Mouse (Mus musculus): ENCODE results near the gene Rcn2.
"Not testable (repeated sequence)": the region's sequence is repeated elsewhere in the genome, so short reads cannot be mapped to it uniquely, and the experiment has no call there.

Rcn2 gene

DNA sequence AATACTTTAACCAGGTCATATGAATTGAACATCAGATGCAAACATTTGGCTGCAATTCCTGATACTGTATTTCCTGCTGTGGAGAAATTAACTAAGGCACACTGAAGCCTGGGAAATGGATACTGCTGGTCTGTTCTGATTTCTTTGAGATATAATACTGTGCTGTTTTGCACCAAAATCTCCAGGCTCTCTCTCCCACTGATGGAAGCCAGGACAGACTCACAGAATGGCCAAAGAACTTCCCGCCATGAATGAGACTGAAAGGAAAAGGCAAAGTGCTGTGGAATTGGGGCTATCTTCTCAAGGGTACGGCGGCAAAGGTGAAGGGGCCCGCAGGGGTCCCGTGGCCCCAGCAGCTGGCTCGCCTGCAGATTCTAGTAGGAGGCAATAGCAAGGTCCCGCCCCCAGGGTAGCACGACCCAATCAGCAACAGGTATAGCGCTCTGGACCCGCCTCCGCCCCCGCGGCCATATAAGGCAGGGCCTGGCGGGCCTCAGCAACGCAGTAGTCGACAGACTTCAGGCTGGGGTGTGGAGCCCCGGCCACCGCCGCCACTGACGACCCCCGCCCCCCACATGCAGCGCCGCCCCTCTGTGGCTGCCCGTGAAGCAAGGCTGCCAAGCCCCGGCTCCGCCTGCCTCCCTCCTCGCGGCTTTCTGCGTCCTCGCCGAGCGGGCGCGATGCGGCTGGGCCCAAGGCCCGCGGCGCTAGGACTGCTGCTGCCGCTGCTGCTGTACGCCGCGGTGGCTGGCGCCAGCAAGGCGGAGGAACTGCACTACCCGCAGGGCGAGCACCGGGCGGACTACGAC is at the start of gene Rcn2:
Rcn2 (plus strand) TSS at position 474 of the 809 bp plus-strand sequence.
- DNase-seq: peak; percentile 95

DNA sequence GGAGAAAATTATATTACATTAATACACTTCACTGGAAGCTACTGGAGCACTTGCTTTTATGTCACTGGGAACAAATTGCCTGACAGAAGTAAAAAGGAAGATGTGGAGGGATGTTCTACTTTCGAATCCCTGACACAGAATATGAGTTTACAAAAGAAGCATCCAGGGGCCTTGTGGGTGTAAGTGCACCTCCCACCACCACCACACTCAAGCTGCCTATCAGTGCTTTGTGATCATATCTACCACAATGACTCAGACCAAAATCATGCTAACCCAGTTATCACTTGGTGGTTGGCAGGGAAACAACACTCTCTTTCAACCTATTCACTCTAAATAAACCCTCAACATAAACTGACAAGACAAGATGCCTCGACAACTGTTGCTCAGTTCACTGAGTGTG is 37.0 kb upstream of the Rcn2 start:
- not testable (repeated sequence) for DNase-seq

DNA sequence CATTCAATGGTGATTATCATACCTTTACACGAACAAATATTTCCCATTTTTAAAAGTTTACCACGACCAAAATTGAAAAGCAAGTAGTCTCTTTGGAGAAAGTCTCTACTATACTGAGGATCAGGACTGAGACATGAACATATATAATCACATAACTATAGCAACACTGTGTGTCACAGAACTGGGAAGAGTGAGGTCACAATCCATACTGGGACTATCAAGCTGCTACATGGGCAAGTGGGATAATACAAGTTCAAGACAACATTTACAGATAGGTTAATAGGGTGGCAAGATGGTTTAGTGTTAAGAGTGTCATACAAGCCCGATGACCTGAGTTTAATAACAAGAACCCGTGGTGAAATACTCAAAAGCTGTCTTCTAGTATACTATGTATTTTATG is 31.2 kb upstream of the Rcn2 start, which contains the start of gene 4930563M21Rik:
4930563M21Rik (minus strand) TSS at position 101 of the 400 bp plus-strand sequence.
- DNase-seq: no peak

DNA sequence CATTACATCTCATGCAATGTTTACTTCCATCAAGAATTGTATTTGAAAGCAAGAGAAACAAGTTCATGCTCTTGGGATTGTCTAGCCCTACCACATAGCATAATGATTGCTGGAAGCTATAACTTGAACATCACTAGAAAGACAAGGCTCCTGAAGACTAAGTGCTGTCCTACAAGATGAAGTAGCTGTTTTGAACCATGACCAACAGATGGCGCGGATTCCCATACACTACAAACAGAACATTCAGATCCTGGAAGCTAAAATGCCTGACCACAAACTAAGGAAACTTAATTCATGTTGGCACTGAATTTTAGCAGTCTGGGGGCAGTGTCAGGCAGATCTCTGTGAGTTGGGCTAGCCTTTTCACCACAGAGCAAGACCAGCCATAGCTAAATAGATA is 16.9 kb upstream of the Rcn2 start:
- no peak for DNase-seq

DNA sequence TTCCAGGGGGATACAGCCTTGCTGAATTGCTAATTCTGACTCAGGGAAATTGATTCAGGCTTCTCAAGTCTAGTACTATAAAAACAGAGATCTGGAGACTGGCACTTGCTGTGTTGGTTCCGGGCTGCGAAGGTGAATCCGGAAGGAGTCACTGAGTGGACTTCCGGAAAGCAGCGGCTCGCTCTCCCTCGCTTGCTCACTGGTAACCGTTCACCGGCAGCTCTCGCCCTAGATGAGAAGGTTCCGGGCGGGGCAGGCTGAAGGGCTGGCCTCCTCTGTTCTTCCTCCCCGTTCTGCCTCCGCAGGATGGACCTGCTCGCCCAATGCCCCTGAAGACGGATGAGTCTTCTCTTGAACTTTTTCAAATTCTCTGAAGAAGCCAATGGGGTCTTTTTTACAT is 14.4 kb upstream of the Rcn2 start:
- DNase-seq: no peak

DNA sequence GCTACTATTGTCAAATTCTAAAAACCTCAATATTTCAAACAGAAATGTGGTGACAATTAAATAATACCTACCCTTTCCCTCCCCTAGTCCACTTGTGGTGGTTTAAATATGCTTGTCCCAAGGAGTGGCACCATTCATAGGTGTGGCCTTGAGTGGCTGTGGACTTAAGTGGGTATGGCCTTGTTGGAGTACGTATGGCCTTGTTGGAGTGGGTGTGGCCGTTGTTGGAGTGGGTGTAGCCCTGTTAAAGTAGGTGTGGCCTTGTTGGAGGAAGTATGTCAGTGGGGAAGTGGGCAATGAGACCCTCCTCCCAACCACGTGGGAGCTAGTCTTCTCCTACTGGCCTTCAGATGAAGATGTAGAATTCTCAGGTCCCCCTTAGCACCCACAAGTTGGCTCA is 9.4 kb upstream of the Rcn2 start:
- DNase-seq: no peak

DNA sequence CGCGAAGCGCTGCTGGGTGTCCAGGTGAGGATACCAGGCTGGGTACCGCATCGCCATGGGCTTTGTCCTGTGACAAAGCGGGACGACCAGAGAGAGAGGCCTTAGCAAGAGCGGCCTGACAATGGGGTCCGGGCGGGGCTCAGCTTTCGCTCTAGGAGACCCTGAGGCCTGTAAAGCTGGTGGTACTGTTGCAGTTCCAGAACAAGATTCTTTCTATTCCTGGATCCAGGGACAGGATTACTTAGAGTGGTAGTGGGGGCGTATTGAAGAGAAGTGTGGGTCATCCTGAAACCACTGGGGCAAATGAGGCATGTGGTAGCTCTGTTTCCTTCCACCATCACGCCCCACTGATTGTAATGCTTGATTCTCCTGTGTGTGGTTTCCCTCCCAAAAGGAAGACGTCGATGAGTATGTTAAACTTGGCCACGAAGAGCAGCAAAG is 556 bp downstream of the Rcn2 start:
- no peak for DNase-seq

DNA sequence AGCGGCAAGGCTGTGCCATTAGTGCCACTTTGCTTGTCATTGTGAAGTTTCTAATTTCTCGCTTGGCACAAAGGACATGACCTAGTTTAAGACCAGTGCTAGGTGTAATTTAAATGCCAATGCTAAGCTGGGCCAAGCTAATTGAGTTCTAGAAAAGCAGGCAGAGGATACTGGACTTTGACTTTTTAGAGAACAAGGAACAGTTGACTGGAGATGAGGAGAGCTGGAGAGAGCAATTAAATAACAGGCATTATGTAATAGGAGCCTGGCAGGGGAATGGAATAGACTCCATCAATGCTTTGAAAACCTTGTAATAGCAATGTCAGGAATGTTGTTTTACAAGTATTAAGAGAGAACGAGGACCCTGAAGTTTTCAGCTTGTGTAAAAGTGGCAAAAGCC is 12.2 kb downstream of the Rcn2 start:
- no peak for DNase-seq

DNA sequence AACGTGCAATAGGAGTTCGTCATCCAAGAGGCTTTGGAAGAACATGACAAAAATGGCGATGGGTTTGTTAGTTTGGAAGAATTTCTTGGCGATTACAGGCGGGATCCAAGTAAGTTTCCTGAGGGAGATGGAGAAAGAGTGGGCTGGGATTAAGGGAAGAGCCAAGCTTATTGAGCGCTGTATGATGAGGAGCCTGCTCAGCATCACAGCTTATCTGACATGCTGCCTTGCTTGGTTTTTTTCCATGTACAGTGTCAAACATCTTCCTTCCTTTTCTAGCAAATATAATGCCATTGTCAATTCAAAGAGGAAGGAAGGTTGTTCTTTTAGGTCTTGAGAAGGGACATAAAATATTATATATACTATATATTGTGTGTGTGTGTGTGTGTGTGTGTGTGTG is 14.5 kb downstream of the Rcn2 start:
- no peak for DNase-seq

DNA sequence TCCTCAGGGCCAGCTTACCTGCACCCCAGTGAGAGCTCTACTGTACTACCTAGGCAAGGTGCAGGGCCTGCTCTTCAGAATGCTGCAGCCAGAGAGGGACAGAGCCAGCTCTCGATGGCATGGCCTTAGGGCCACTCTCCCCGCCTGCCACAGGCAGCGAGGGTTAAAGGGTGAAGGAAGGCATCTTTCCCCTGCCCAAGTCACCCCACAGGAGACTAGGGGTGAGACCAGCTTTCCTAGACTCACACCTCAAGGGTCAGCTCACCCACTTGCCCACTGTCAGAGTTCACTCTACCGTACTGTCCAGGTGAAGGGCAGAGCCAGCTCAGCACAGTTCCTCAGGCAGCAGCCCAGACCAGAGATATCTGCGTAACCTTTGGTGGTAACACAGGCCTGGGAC is 20.7 kb downstream of the Rcn2 start:
- DNase-seq: no peak

DNA sequence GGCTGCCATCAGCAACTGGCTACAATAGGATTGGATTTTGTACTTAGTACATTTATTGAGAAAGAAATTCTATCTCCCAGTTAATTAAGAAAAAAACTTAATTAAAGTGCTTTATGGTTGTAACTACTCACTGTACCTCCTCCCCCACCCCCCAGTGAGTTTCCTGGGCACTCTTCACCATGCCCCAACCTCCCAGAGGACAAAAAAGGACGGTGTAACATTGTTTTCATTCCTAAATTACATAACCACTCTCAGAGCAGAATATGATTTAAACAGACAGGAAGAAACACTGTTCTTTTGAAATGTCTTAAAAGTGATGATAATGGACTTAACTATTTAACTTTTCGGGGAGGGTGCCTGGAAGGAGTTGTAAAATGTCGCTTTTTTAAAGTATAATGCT is 23.4 kb downstream of the Rcn2 start:
- DNase-seq: no peak

DNA sequence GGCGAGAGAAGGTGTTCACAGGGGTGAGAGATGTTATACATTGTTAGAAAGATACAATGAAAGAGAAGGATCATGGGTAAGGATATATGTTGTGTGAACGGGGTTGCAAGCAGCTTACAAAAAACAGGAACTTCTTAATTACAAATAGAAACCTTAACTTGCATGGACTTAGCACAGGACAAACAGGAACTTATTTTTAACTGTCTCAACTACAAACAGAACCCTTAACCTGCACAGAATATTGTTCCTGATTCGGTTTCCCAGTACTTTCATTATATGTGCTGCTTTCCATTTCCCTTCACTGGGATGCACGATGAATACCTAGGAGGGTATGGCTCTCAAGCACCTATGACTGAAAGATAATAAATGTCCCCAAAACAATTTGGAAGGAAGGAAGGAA is 26.3 kb downstream of the Rcn2 start:
- DNase-seq: no peak

DNA sequence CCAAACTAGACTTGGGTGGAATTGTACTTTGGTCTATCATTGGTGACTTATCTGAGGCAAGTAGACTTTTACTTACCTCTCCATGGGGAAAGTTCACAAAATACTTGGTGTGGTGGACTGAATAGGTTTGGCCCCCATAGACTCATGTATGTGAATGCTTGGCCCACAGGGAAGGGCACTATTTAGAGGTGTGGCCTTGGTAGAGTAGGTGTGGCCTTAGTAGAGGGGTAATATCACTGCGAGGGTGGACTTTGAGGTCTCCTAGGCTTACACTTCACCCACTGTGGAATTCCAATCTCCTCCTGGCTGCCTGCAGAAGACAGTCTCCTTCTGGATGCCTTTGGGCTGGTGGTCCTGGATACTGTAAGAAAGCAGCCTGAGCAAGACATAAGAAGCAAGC is 27.0 kb downstream of the Rcn2 start:
- no peak for DNase-seq

DNA sequence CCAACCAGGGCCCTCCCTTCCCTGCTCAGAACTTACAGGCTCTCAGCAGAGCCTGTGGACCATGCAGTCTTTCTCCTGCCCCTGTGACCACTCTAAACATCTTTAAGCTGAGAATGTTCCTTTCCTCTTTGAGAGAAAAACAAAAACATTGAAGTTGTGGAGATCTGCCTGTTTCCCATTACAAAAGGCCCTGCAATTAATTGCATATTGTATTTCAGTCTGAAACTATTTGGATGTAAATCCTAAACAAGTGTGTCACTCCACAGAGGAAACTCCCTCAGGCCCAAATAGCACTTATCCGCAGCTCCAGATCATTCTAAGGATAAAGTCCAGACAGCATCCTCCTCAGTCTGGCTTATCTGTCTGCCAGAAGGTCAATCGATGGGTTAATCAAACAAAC is 31.2 kb downstream of the Rcn2 start:
- DNase-seq: no peak

DNA sequence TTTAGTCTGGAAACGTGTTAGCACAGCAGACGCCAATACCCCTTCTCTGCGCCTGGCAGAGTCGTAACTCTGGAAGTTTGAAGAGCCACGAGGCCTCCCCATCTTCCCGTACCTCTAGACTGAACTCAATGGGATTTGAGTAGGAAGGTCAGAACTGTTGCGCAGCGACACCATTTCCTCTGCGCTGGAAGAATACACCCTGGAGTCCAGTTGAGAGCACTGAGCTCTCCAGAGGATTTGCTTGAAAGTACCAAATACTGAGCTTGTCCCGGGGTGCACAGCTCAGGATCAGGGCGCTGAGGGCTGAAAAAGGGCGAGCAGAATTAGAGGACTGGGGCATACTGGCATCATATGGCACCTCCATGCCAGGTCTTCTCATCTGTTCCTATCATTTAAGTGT is 33.2 kb downstream of the Rcn2 start:
- DNase-seq: no peak

DNA sequence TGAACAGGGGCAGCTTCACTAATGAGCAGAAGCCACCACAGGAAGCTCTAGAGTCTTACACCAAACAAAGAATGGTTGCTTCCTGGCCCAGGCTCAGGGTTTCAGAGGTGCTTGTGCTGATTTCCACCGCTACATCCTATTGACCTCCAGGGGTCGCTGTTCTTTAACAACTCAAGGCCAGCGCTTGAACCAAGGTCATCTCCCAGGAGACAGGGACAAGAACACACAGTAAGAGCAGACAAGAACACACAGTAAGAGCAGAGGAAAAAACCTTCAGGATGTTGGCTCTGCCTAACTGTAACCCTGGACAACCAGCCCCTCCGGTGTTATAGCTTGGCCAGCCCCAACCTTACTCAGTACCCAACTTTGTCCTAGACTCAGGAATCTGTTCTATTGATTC is 33.6 kb downstream of the Rcn2 start:
- DNase-seq: peak; percentile 53

DNA sequence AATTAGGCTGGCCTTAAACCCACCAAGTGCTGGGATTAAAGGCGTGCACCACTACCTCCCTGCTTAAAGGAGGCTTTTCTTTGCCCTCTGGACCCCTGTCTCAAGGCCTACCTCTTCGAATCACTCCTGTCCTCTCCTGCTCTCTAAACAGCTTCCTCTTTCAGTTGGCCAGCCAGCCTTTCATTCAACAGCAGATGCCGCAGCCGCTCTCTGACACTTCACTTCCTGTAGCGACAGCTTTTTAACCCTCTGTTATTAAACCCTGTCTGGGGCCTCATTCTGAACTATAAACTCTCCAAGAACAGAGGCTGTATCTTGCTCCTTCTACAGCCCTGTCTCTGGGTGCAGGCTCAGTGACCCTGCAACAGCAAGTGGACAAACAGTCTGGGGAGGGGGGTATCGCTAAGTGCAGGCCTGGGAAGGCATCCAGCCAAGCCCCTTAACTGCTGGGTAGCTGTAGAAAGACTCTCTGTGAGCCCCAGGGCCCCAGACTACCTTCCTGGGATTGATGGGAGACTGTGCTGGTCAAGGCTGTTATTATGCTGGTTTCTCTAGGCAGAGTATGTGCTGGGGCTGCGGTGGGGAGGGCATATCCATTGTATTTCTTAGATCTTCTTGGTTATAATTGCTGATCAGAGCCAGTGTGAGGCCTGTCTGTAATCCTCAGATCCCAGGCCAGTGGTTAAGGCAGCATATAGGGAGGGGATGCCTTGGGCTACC is 34.4 kb downstream of the Rcn2 start:
- DNase-seq: peak; percentile 16

DNA sequence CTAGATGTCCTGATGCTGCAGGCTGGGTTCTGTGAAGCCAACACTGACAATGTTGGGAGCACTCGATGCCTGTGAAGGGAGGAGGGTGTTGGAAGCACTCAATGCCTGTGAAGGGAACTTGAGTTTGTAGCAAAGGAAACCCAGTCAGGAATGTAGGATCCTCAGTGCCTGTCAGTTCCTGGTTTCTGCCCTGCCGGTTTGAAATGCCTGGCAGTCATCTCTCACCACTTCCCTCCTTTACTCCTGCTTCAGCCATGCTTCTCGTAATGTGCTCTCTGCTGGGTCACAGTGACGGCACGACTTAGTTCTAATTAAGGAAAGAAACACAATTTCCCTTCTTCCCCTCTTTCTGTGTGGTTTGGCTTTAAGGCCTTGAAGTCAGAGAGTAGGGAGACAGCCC is 37.9 kb downstream of the Rcn2 start:
- no peak for DNase-seq

DNA sequence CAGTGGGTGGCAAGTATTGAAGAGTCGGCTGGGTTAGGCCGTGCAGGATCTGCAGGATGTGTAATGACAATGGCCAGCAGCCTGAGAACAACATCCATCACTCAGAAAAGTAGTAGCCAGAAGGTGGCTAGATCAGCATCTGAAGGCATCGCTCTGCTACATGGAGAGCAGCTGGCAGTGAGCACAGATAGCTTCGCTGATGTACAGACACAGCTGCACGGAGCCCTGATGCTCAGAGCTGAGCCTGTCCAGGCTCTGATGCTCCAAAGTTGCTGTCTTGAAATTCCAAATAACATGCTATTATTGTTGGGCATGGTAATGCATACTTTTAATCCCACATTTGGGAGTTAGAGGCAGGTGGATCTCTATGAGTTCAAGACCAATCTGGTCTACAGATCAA is 44.9 kb downstream of the Rcn2 start:
- no peak for DNase-seq

DNA sequence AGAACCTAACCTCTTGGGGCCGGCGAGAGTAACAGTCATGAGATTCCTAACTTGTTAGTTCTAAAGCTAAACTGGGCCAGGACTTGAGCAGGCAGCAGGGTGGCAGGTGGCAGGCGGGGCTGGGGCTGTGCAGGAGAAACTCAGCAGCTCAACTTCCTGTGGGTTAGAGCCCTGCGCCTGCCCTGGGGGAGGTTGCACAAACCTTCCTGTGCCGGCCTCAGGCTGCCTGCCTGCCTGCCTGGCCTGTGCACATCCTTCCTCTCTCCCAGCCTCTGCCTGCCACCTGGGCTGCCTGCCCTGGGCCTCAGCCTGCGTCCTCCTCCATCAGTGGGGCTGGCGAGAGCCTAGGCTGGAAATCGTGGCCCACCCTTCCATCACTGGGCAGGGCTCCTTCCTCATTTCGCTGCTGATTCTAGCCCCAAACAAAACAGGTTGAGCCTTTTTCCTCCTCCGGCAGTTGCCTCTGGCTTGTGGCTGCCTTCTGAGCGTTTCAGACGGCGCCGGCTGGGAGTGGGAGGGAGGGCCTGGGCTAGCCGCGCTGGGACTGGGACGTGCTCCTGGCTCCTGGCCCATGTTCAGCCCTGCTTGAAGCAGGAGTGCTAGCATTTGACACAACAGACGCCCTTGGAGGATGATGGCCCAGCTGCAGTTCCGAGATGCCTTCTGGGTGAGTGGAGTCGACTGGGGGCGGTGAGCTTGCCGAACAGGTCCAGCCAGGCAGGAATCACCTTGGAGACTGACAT is 48.3 kb downstream of the Rcn2 start, which contains the start of gene Pstpip1:
Pstpip1 (plus strand) TSS at position 185 of the 743 bp plus-strand sequence.
- DNase-seq: peak; percentile 50

DNA sequence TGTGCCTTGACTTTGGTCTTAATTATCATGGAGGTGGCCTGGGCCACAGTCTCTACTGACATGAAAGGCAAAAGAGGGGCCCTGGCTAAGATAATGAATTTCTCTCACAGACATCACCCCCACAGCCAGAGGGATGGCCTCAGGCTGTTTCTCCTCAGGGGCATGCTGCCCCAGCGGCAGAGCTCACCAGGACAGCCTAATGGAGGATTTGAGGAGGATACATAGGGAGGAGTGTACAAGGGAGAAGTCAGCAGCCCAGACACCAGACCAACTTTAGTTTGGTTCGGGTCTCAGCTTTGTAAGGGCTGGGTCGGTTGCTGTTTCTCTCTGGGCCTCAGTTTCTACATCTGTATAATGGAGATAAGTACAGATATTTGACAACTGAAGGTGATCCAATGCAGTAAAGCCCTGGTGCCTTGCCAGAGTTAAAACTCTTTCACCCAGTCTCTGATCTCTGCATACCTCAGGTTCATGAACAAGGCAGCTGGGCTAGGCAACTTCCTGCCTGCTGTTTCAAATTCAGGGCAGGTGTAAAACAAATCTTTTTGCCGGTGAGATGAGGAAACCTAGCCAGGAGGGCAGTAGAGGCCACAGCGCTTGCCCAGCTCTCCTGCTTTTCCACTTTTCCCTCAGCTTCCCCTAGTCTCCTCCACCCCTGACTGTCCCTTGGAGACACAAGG is 49.0 kb downstream of the Rcn2 start:
- no peak for DNase-seq

DNA sequence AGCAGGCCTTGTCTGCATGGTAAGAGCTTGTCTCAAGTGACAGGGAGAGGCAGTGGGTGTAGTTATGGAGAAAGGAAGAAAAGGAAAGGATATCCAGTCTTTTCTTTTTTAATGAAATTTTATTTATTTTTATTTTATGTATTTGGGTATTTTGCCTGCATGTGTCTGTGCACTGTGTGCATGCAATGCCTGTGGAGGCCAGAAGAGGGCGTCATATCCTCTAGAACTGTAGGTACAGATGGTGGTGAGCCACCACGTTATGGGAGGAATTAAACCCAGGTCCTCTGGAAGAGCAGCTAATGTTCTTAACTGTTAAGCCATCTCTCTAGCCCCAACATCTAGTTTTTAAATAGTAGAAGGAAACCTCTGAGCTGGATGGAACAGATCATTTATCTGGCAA is 50.5 kb downstream of the Rcn2 start:
- peak; percentile 23 for DNase-seq
